Mouse (Mus musculus) megakaryocyte-erythroid progenitor cell, adult 5-6 weeks (primary cell): ENCODE data around the gene Dll3. TPM values are rescaled to one million over a fixed set of nuclear protein-coding genes. Genes with fewer than 3 reads are reported as not detected.

Source experiments
- ATAC-seq: replicated peaks from 2 replicates; pipeline ENCODE4 v1.8.0; 2016; ENCODE audit warnings: mild to moderate bottlenecking, inconsistent platforms; ENCODE audit not compliant: severe bottlenecking, poor library complexity, low FRiP score, low TSS enrichment
- total RNA-seq, 2 experiments: library from RNA; stranded (forward) in 1 of 2; stranded (reverse) in 1 of 2; fragments of 200-1000, 215-1000 nt in 1 of 2; fragments of >200 nt in 1 of 2; fragmentation: Nextera tagmentation in 1 of 2; gene quantifications; 2 replicates each; pipeline ENCODE4 v1.2.3; 2014 to 2017

Gene Dll3
- total RNA-seq, 2 experiments from 2014 or later, result not detected

GRCm38 (mm10) chr7:28311926-28312543, 10.0 kb upstream of the Dll3 start, which contains the start of gene Timm50:
Gene Timm50, minus strand, starts transcription at chr7:28312072.
- ATAC-seq, result peak; percentile 97

DNA sequence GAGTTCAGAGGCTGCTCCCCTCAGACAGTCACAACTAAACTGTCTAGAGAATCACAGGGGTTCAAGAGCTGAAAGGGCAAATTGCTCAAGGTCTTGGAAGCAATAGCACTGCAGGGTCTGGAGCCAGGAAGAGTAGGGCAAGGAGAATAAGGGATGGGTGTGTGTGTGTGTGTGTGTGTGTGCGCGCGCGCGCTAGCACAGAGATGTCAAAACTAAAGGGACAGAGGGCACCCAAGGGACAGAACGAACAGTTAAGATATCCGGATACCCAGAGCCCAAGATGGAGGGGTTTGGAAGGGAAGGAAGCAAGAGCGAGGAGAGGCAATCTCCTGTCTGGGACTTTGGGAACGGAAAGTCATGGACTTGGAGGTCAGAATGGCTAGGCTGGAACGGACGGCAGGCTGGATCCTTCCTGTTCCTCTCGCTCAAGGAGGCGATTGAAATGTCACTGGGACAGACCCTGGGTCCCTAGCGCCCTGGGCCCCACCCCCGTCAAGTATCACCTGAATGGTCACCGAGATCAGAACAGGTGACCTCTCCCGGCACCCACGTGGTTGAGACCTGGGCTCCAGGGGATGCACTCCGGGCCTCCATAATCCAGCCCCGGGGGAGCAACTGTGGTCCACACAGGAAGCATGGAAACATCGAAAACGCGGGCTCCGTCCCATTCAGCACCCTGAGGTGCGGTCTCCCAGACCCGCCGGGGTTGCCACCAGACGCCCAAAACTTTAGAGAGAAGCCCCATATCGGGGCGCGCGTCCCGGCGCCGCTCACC, 9.3 kb upstream of the Dll3 start:
- peak; percentile 20 for ATAC-seq

DNA sequence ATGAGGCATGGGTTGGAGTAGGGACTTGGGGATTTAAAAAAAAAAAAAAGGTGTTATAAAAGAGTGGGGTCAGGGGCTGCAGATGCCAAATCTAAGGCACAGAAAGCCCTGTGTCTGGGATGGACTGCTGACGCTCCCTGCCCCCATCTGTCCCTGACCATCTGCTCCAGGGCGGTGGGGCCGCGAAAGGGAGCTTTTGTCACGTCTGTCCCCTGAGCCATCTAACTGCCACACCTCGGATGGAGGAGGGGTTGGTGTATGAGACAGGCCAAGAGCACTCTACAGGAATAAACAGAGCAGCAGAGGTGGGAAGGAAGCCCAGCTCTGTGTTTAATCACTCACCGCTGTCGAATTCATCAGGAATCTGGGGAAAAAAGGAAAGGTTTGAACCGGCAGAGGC, 7.7 kb upstream of the Dll3 start:
- no peak for ATAC-seq

- no peak for ATAC-seq
Observed at GRCm38 (mm10) chr7:28306216-28306615, 4.2 kb upstream of the Dll3 start.

GRCm38 (mm10) chr7:28305641-28306040, 3.6 kb upstream of the Dll3 start:
- no peak for ATAC-seq

DNA sequence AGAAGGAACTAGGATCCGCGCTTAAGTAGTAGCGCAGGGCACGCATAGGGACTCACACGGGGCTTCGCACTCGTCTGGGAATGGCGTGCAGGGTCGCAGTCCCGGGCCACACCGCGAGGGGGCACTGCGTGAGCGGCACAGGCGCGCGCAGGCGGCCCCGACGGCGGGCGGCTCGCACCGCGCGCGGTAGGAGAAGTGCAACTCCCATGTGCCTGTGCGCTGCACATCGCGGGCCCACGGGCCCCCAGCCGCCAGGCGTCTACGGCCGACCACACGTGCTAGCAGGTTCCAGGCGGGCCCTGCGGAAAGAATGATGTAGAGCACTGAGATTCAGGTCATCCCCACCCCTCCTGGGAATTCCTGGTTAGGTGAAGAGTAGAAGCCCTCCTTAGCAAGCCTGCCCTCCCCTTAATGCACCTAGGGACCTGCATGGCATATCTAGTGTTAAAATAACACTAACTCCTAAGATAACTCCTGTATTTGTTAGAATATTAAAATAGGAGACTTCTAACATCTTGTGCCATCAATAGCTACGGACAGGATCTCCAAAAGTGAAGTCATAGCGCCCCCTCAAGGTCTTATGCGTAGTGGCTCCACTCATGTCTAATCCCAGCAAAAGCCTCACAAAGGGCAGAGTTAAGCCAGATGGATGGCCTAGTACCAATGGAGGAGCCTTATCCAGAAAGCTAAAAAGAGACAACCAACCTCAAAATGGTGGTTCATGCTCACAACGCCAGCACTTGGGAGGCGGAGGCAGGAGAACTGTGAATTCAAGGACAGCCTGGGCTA, 3.0 kb downstream of the Dll3 start:
- ATAC-seq, result peak; percentile 71

GRCm38 (mm10) chr7:28294481-28294880, 7.6 kb downstream of the Dll3 start:
- no peak for ATAC-seq

GRCm38 (mm10) chr7:28290638-28291590, 11.1 kb downstream of the Dll3 start, which contains the start of gene Selenov:
Gene Selenov, minus strand, starts transcription at chr7:28291186.
- no peak for ATAC-seq

GRCm38 (mm10) chr7:28290165-28290564, 11.9 kb downstream of the Dll3 start:
- ATAC-seq, result no peak

GRCm38 (mm10) chr7:28280630-28281029, 21.4 kb downstream of the Dll3 start:
- ATAC-seq, result no peak

GRCm38 (mm10) chr7:28278279-28278652, 23.8 kb downstream of the Dll3 start:
- no peak for ATAC-seq

GRCm38 (mm10) chr7:28277615-28278278, 24.3 kb downstream of the Dll3 start, which contains the start of gene Eid2b:
Gene Eid2b, plus strand, starts transcription at chr7:28277739.
- peak; percentile 88 for ATAC-seq

- no peak for ATAC-seq
Observed at GRCm38 (mm10) chr7:28277237-28277614, 24.8 kb downstream of the Dll3 start.

DNA sequence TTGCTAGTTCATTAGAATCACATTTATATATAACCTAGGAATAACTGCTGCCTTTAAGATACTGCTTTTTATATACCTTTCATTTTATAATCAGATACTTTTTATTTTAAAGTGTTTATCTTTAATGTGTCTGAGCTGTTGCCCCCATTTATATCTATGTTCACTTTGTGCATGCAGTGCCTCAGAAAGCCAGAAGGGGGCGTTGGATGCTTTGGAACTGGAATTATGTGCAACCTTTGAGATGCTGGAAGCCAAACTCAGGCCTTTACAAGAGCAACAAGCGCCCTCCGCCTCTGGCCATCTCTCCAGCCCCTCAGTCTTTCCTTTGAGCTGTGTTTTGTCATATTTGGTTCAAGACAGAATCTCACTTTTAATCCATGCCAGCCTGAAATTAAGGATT, 30.3 kb downstream of the Dll3 start:
- no peak for ATAC-seq

DNA sequence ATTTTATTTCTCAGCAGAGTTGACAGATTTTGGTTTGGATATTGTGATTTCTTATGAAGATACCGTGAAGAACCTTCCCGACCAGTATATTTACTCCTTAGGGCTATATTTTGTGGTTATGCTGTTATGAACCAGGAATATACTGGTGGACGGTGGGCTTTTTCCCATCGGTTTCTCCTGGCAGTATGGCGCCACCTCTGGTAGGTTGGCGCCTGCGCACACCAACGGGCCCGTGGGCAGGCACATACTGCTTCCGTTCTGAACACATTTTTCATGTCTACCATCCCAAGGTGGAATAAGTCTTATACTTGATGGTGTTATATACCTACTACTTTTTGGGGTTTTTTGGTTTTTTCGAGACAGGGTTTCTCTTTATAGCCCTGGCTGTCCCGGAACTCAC, 32.7 kb downstream of the Dll3 start:
- no peak for ATAC-seq

DNA sequence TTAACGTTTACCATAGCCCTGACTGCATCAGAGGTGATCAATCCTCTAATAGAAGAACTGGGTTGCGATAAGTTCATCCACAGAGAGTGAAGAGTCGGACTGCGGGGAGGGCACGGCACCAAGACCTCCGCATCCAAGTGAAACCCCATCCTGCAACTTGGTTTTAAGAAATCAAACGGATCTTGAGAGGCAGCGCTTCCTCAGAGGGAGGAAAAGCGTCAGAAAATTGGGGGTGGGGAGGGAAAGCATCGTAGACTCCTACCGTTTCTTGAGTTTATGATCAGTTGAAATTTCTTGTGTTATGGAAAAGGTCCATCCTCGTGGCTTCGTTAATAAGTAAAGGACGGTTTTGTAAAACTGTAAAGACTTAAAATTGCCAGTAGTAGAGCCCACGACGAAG, 33.5 kb downstream of the Dll3 start:
- no peak for ATAC-seq

- no peak for ATAC-seq
Observed at GRCm38 (mm10) chr7:28268042-28268531, 34.0 kb downstream of the Dll3 start.
